Mouse (Mus musculus) urinary bladder, postnatal 25 days (tissue): Measurements from ENCODE around the gene Lce1g.

Experiments used
- DNase-seq: peaks from one replicate; pipeline ENCODE4 v3.0.0; 2022; ENCODE audit warnings: low spot score

The Lce1g gene

GRCm38 (mm10) chr3:92752238-92752637 is at the start of gene Lce1g:
Lce1g (minus strand) TSS chr3:92752338.
- DNase-seq = no peak

GRCm38 (mm10) chr3:92790414-92790813 is 38.3 kb upstream of the Lce1g start, which contains the start of gene Lce1j:
Lce1j (minus strand) TSS chr3:92790514.
- no peak for DNase-seq

- DNase-seq = no peak
Observed at GRCm38 (mm10) chr3:92778799-92779198, 26.7 kb upstream of the Lce1g start, which contains the start of gene Lce1i. Lce1i (minus strand) TSS chr3:92778899.

- DNase-seq = no peak
Observed at GRCm38 (mm10) chr3:92771573-92771972, 19.4 kb upstream of the Lce1g start.

- no peak for DNase-seq
Observed at GRCm38 (mm10) chr3:92764965-92765364, 12.8 kb upstream of the Lce1g start, which contains the start of gene Lce1h. Lce1h (minus strand) TSS chr3:92765065.

- no peak for DNase-seq
Observed at GRCm38 (mm10) chr3:92753197-92753596, 1.1 kb upstream of the Lce1g start.

GRCm38 (mm10) chr3:92738996-92739395 is 13.1 kb downstream of the Lce1g start, which contains the start of gene Gm38119:
Gm38119 (minus strand) TSS chr3:92739096.
- DNase-seq = no peak

GRCm38 (mm10) chr3:92722631-92723030 is 29.5 kb downstream of the Lce1g start:
- no peak for DNase-seq

- DNase-seq = no peak
Observed at GRCm38 (mm10) chr3:92720250-92720649, 31.9 kb downstream of the Lce1g start, which contains the start of gene Lce1f. Lce1f (minus strand) TSS chr3:92720350.

- no peak for DNase-seq
Observed at GRCm38 (mm10) chr3:92715122-92715521, 37.0 kb downstream of the Lce1g start.

- DNase-seq = no peak
Observed at GRCm38 (mm10) chr3:92708974-92709373, 43.2 kb downstream of the Lce1g start, which contains the start of gene Lce1e. Lce1e (minus strand) TSS chr3:92709074.
